Mouse (Mus musculus) hindbrain, embryonic 15.5 days (tissue): ENCODE results near the gene Tsc22d3. TPM values are rescaled to one million over a fixed set of nuclear protein-coding genes. Genes with fewer than 3 reads are reported as not detected.

Source experiments
- ATAC-seq: fragments of 200-750 bp; cut with Nextera tagmentation; 2 replicates; pipeline ENCODE4 v1.8.0; 2017; ENCODE audit warnings: low read depth, moderate number of reproducible peaks, moderate TSS enrichment; ENCODE audit not compliant: low FRiP score
- H3K27ac ChIP-seq: fragments of 300-500 bp; sonication (generic); replicated peaks from 2 replicates; pipeline ENCODE4 v1.5.1; 2015; ENCODE audit warnings: mild to moderate bottlenecking, inconsistent platforms
- H3K27me3 ChIP-seq: fragments of 300-500 bp; sonication (generic); 2 replicates; pipeline ENCODE4 v1.6.1; 2015; ENCODE audit warnings: control low read depth, inconsistent platforms
- H3K36me3 ChIP-seq: fragments of 300-500 bp; sonication (generic); 2 replicates; pipeline ENCODE4 v1.6.1; 2015; ENCODE audit warnings: control low read depth, inconsistent platforms
- H3K4me1 ChIP-seq: fragments of 300-500 bp; sonication (generic); replicated peaks from 2 replicates; pipeline ENCODE4 v1.6.1; 2015; ENCODE audit warnings: control low read depth, inconsistent platforms
- H3K4me2 ChIP-seq: fragments of 300-500 bp; sonication (generic); 2 replicates; pipeline ENCODE4 v1.6.1; 2015; ENCODE audit warnings: moderate library complexity, mild to moderate bottlenecking, inconsistent platforms
- H3K4me3 ChIP-seq: fragments of 300-500 bp; sonication (generic); 2 replicates; pipeline ENCODE4 v1.5.1; 2015; ENCODE audit warnings: mild to moderate bottlenecking, inconsistent platforms
- H3K9ac ChIP-seq: fragments of 300-500 bp; sonication (generic); 2 replicates; pipeline ENCODE4 v1.6.1; 2015; ENCODE audit warnings: inconsistent platforms
- H3K9me3 ChIP-seq: fragments of 300-500 bp; sonication (generic); 2 replicates; pipeline ENCODE4 v1.6.1; 2016; ENCODE audit warnings: control low read depth, inconsistent platforms
- WGBS: fragments of 180-500 bp; shearing (Covaris S2); methylation state at CpG from one replicate; pipeline ENCODE4 v1.1.7; 2015; 5-methylcytosine and 5-hydroxymethylcytosine counted together
- polyA plus RNA-seq: library from polyadenylated mRNA; unstranded; fragments of >200 nt; fragmentation: Nextera tagmentation; extraction: Ambion mirVana; gene quantifications from 2 replicates; pipeline ENCODE4 v1.2.1, GENCODE M21; 2015

Tsc22d3 gene
- polyA plus RNA-seq, 1 experiment from 2014 or later: 112 TPM

GRCm38 (mm10) chrX:140539111-140539680 is 61.3 kb downstream of the Tsc22d3 start:
- Histone ChIP-seq H3K27me3 (peaks cover 14% of the 10 kb centered on the region; the same call in 1 of the 2 replicates), H3K27ac (no peak overlapping the region), H3K4me3 (no peak overlapping the region), H3K36me3 (no peaks in the 10 kb centered on the region), H3K9ac (no peak overlapping the region), H3K9me3 (no peaks in the 10 kb centered on the region), H3K4me2 (no peak overlapping the region), H3K4me1 (peaks cover 5% of the 10 kb centered on the region)
- 92% methylated on average over 3 of the region's 3 CpGs for WGBS
- no peak for ATAC-seq

- no peak overlapping the region for H3K27ac ChIP-seq
- ATAC-seq: no peak
- WGBS: 80% methylated on average over 2 of the region's 2 CpGs
- peaks cover 11% of the 10 kb centered on the region; the same call in 1 of the 2 replicates for H3K27me3 ChIP-seq
- H3K9me3 ChIP-seq: no peaks in the 10 kb centered on the region
- no peak overlapping the region for H3K4me3 ChIP-seq
- H3K9ac ChIP-seq: no peak overlapping the region
- H3K36me3 ChIP-seq: no peaks in the 10 kb centered on the region
- peaks cover 5% of the 10 kb centered on the region for H3K4me1 ChIP-seq
- no peak overlapping the region for H3K4me2 ChIP-seq
These were observed 61.8 kb downstream of the Tsc22d3 start for GRCm38 (mm10) chrX:140538649-140539048.

- Histone ChIP-seq H3K4me1 (peaks cover 5% of the 10 kb centered on the region), H3K9me3 (no peaks in the 10 kb centered on the region), H3K36me3 (no peaks in the 10 kb centered on the region), H3K27me3 (peaks cover 9% of the 10 kb centered on the region; the same call in 1 of the 2 replicates), H3K27ac (no peak overlapping the region), H3K9ac (no peak overlapping the region), H3K4me2 (no peak overlapping the region), H3K4me3 (no peak overlapping the region)
- 37% methylated on average over 6 of the region's 6 CpGs for WGBS
- ATAC-seq: no peak
These were observed 62.8 kb downstream of the Tsc22d3 start for GRCm38 (mm10) chrX:140537662-140538061.

GRCm38 (mm10) chrX:140535487-140535886 is 65.0 kb downstream of the Tsc22d3 start:
- Histone ChIP-seq H3K4me3 (no peak overlapping the region), H3K9me3 (no peaks in the 10 kb centered on the region), H3K27ac (no peak overlapping the region), H3K4me2 (no peak overlapping the region), H3K27me3 (peaks cover 9% of the 10 kb centered on the region; the same call in 1 of the 2 replicates), H3K9ac (no peak overlapping the region), H3K36me3 (no peaks in the 10 kb centered on the region), H3K4me1 (no peaks in the 10 kb centered on the region)
- ATAC-seq: no peak
- WGBS: 73% methylated on average over 1 of the region's 1 CpGs

- Histone ChIP-seq H3K9me3 (no peaks in the 10 kb centered on the region), H3K27ac (no peak overlapping the region), H3K4me3 (no peak overlapping the region), H3K27me3 (0 out of 2 replicates have a peak, but pooled peaks cover 4% of the 10 kb centered on the region), H3K36me3 (no peaks in the 10 kb centered on the region), H3K4me1 (no peaks in the 10 kb centered on the region), H3K4me2 (no peak overlapping the region), H3K9ac (no peak overlapping the region)
- no peak for ATAC-seq
- 56% methylated on average over 3 of the region's 3 CpGs for WGBS
These were observed 66.2 kb downstream of the Tsc22d3 start for GRCm38 (mm10) chrX:140534306-140534705.

GRCm38 (mm10) chrX:140532325-140532724 is 68.1 kb downstream of the Tsc22d3 start:
- 0 out of 2 replicates have a peak, but pooled peaks cover 3% of the 10 kb centered on the region for H3K27me3 ChIP-seq
- H3K4me3 ChIP-seq: no peak overlapping the region
- H3K4me1 ChIP-seq: no peaks in the 10 kb centered on the region
- 89% methylated on average over 6 of the region's 6 CpGs for WGBS
- H3K36me3 ChIP-seq: no peaks in the 10 kb centered on the region
- no peak overlapping the region for H3K4me2 ChIP-seq
- no peaks in the 10 kb centered on the region for H3K9me3 ChIP-seq
- no peak for ATAC-seq
- no peak overlapping the region for H3K27ac ChIP-seq
- H3K9ac ChIP-seq: no peak overlapping the region

- ATAC-seq: no peak
- Histone ChIP-seq H3K27me3 (0 out of 2 replicates have a peak, but pooled peaks cover 3% of the 10 kb centered on the region), H3K4me2 (no peak overlapping the region), H3K4me3 (no peak overlapping the region), H3K4me1 (no peaks in the 10 kb centered on the region), H3K27ac (no peak overlapping the region), H3K9me3 (no peaks in the 10 kb centered on the region), H3K9ac (no peak overlapping the region), H3K36me3 (no peaks in the 10 kb centered on the region)
- 88% methylated on average over 2 of the region's 2 CpGs for WGBS
These were observed 69.1 kb downstream of the Tsc22d3 start for GRCm38 (mm10) chrX:140531356-140531755.

- Histone ChIP-seq H3K9me3 (no peaks in the 10 kb centered on the region), H3K9ac (no peak overlapping the region), H3K27ac (no peak overlapping the region), H3K4me2 (no peak overlapping the region), H3K27me3 (no peaks in the 10 kb centered on the region), H3K36me3 (no peaks in the 10 kb centered on the region), H3K4me1 (no peaks in the 10 kb centered on the region), H3K4me3 (no peak overlapping the region)
- no peak for ATAC-seq
- whole genome bisulfite sequencing: 84% methylated on average over 5 of the region's 5 CpGs
These were observed 69.8 kb downstream of the Tsc22d3 start for GRCm38 (mm10) chrX:140530632-140531031.

GRCm38 (mm10) chrX:140529074-140529561 is 71.3 kb downstream of the Tsc22d3 start:
- Histone ChIP-seq H3K27me3 (no peaks in the 10 kb centered on the region), H3K9me3 (no peaks in the 10 kb centered on the region), H3K9ac (no peak overlapping the region), H3K27ac (no peak overlapping the region), H3K4me2 (no peak overlapping the region), H3K4me3 (no peak overlapping the region), H3K4me1 (no peaks in the 10 kb centered on the region), H3K36me3 (no peaks in the 10 kb centered on the region)
- ATAC-seq: no peak
- 84% methylated on average over 5 of the region's 5 CpGs for WGBS

GRCm38 (mm10) chrX:140527231-140527630 is 73.2 kb downstream of the Tsc22d3 start:
- H3K4me2 ChIP-seq: no peak overlapping the region
- peaks cover 4% of the 10 kb centered on the region; the same call in 1 of the 2 replicates for H3K27me3 ChIP-seq
- 67% methylated on average over 6 of the region's 6 CpGs for WGBS

GRCm38 (mm10) chrX:140526253-140526618 is 74.2 kb downstream of the Tsc22d3 start:
- H3K4me1 ChIP-seq: no peaks in the 10 kb centered on the region
- ATAC-seq: no peak
- H3K36me3 ChIP-seq: no peaks in the 10 kb centered on the region
- peaks cover 4% of the 10 kb centered on the region; the same call in 1 of the 2 replicates for H3K27me3 ChIP-seq
- H3K9me3 ChIP-seq: no peaks in the 10 kb centered on the region
- H3K4me2 ChIP-seq: no peak overlapping the region
- WGBS: 92% methylated on average over 5 of the region's 5 CpGs
- H3K27ac ChIP-seq: no peak overlapping the region
- no peak overlapping the region for H3K9ac ChIP-seq
- H3K4me3 ChIP-seq: no peak overlapping the region

More at GRCm38 (mm10) chrX:140527231-140527630, 73.2 kb downstream of the Tsc22d3 start:
- H3K36me3 ChIP-seq: no peaks in the 10 kb centered on the region
- H3K4me3 ChIP-seq: no peak overlapping the region
- no peak for ATAC-seq
- no peaks in the 10 kb centered on the region for H3K4me1 ChIP-seq
- no peaks in the 10 kb centered on the region for H3K9me3 ChIP-seq
- no peak overlapping the region for H3K9ac ChIP-seq
- no peak overlapping the region for H3K27ac ChIP-seq

- 92% methylated on average over 7 of the region's 7 CpGs for WGBS
- Histone ChIP-seq H3K9ac (no peak overlapping the region), H3K9me3 (no peaks in the 10 kb centered on the region), H3K36me3 (no peaks in the 10 kb centered on the region), H3K27me3 (peaks cover 4% of the 10 kb centered on the region; the same call in 1 of the 2 replicates), H3K4me3 (no peak overlapping the region), H3K27ac (no peak overlapping the region), H3K4me1 (no peaks in the 10 kb centered on the region), H3K4me2 (no peak overlapping the region)
- ATAC-seq: no peak
These were observed 74.7 kb downstream of the Tsc22d3 start for GRCm38 (mm10) chrX:140525604-140526252.
